Mouse (Mus musculus) heart, embryonic 12.5 days (tissue): ENCODE measurements around the gene Nop2. TPM values are rescaled to one million over a fixed set of nuclear protein-coding genes. Genes with fewer than 3 reads are reported as not detected.
"Not testable (repeated sequence)": the region's sequence is repeated elsewhere in the genome, so short reads cannot be mapped to it uniquely, and the experiment has no call there.

Experiments
- ATAC-seq: fragments of 200-750 bp; cut with Nextera tagmentation; 2 replicates; pipeline ENCODE4 v1.8.0; 2017; ENCODE audit warnings: moderate TSS enrichment, moderate library complexity; ENCODE audit not compliant: insufficient number of reproducible peaks, low FRiP score
- H3K27ac ChIP-seq: fragments of 300-500 bp; sonication (generic); 2 replicates; pipeline ENCODE4 v1.5.1; 2016; ENCODE audit warnings: mild to moderate bottlenecking, moderate library complexity; ENCODE audit not compliant: poor library complexity, severe bottlenecking
- H3K27me3 ChIP-seq: fragments of 300-500 bp; sonication (generic); replicated peaks from 2 replicates; pipeline ENCODE4 v1.6.1; 2016; ENCODE audit warnings: mild to moderate bottlenecking, moderate library complexity
- H3K36me3 ChIP-seq: fragments of 300-500 bp; sonication (generic); 2 replicates; pipeline ENCODE4 v1.6.1; 2016; ENCODE audit warnings: mild to moderate bottlenecking, moderate library complexity
- H3K4me1 ChIP-seq: fragments of 300-500 bp; sonication (generic); replicated peaks from 2 replicates; pipeline ENCODE4 v1.6.1; 2016; ENCODE audit warnings: mild to moderate bottlenecking
- H3K4me2 ChIP-seq: fragments of 300-500 bp; sonication (generic); 2 replicates; pipeline ENCODE4 v1.6.1; 2016; ENCODE audit warnings: mild to moderate bottlenecking, moderate library complexity
- H3K4me3 ChIP-seq: fragments of 300-500 bp; sonication (generic); 2 replicates; pipeline ENCODE4 v1.5.1; 2016; ENCODE audit warnings: mild to moderate bottlenecking
- H3K9ac ChIP-seq: fragments of 300-500 bp; sonication (generic); 2 replicates; pipeline ENCODE4 v1.6.1; 2016; ENCODE audit warnings: mild to moderate bottlenecking, moderate library complexity
- H3K9me3 ChIP-seq: fragments of 300-500 bp; sonication (generic); replicated peaks from 2 replicates; pipeline ENCODE4 v1.6.1; 2016; ENCODE audit warnings: mild to moderate bottlenecking, moderate library complexity
- WGBS: fragments of 180-500 bp; shearing (Covaris S2); methylation state at CpG from one replicate; pipeline ENCODE4 v1.1.7; 2016; 5-methylcytosine and 5-hydroxymethylcytosine counted together
- polyA plus RNA-seq: library from polyadenylated mRNA; unstranded; fragments of >200 nt; fragmentation: Nextera tagmentation; extraction: Ambion mirVana; gene quantifications from 2 replicates; pipeline ENCODE4 v1.2.1, GENCODE M21; 2016

Gene Nop2
- polyA plus RNA-seq, 1 experiment from 2014 or later = 55.0 TPM

- ATAC-seq = no peak
- no peak overlapping the region for H3K4me3 ChIP-seq
- no peak overlapping the region for H3K4me2 ChIP-seq
- H3K4me1 ChIP-seq = peaks cover 12% of the 10 kb centered on the region
- no peaks in the 10 kb centered on the region for H3K27me3 ChIP-seq
- peaks cover 67% of the 10 kb centered on the region for H3K36me3 ChIP-seq
- no peak overlapping the region for H3K27ac ChIP-seq
- no peaks in the 10 kb centered on the region for H3K9me3 ChIP-seq
- WGBS = 84% methylated on average over 4 of the region's 4 CpGs
- no peak overlapping the region for H3K9ac ChIP-seq
Observed at GRCm38 (mm10) chr6:125153682-125154081, 22.0 kb downstream of the Nop2 start.

- Histone ChIP-seq H3K4me3 (no peak overlapping the region), H3K27ac (no peak overlapping the region), H3K27me3 (no peaks in the 10 kb centered on the region), H3K36me3 (peaks cover 76% of the 10 kb centered on the region), H3K9ac (no peak overlapping the region), H3K9me3 (no peaks in the 10 kb centered on the region), H3K4me1 (peaks cover 4% of the 10 kb centered on the region), H3K4me2 (no peak overlapping the region)
- ATAC-seq = no peak
Observed at GRCm38 (mm10) chr6:125154550-125154949, 22.8 kb downstream of the Nop2 start.

GRCm38 (mm10) chr6:125155262-125155661 is 23.6 kb downstream of the Nop2 start:
- H3K9me3 ChIP-seq = no peaks in the 10 kb centered on the region
- H3K4me3 ChIP-seq = no peak overlapping the region
- H3K27ac ChIP-seq = no peak overlapping the region
- no peaks in the 10 kb centered on the region; the same call in 1 of the 2 replicates for H3K4me1 ChIP-seq
- ATAC-seq = no peak
- 90% methylated on average over 8 of the region's 8 CpGs for WGBS
- no peak overlapping the region for H3K4me2 ChIP-seq
- H3K27me3 ChIP-seq = no peaks in the 10 kb centered on the region
- H3K36me3 ChIP-seq = peaks cover 79% of the 10 kb centered on the region
- no peak overlapping the region for H3K9ac ChIP-seq

- H3K27ac ChIP-seq = no peak overlapping the region
- H3K9me3 ChIP-seq = no peaks in the 10 kb centered on the region
- H3K4me1 ChIP-seq = peaks cover 11% of the 10 kb centered on the region
- H3K4me3 ChIP-seq = no peak overlapping the region
- ATAC-seq = no peak
- H3K9ac ChIP-seq = no peak overlapping the region
- H3K36me3 ChIP-seq = peaks cover 83% of the 10 kb centered on the region
- 83% methylated on average over 3 of the region's 3 CpGs for WGBS
- H3K27me3 ChIP-seq = no peaks in the 10 kb centered on the region
- H3K4me2 ChIP-seq = no peak overlapping the region
Observed at GRCm38 (mm10) chr6:125156491-125156890, 24.8 kb downstream of the Nop2 start.

- H3K9me3 ChIP-seq = no peaks in the 10 kb centered on the region
- no peak overlapping the region; the same call in 1 of the 2 replicates for H3K9ac ChIP-seq
- WGBS = 73% methylated on average over 7 of the region's 7 CpGs
- H3K36me3 ChIP-seq = peaks cover 80% of the 10 kb centered on the region
- H3K27me3 ChIP-seq = no peaks in the 10 kb centered on the region
- ATAC-seq = no peak
- H3K4me1 ChIP-seq = peaks cover 14% of the 10 kb centered on the region
- H3K27ac ChIP-seq = peak overlapping the region; percentile 2; the same call in 1 of the 2 replicates
- no peak overlapping the region for H3K4me2 ChIP-seq
- no peak overlapping the region for H3K4me3 ChIP-seq
Observed at GRCm38 (mm10) chr6:125156903-125157614, 25.4 kb downstream of the Nop2 start.

GRCm38 (mm10) chr6:125158944-125159492 is 27.3 kb downstream of the Nop2 start:
- Histone ChIP-seq H3K9ac (no peak overlapping the region), H3K9me3 (no peaks in the 10 kb centered on the region), H3K4me3 (no peak overlapping the region), H3K36me3 (peaks cover 74% of the 10 kb centered on the region), H3K27ac (no peak overlapping the region), H3K4me1 (peaks cover 29% of the 10 kb centered on the region), H3K4me2 (no peak overlapping the region), H3K27me3 (no peaks in the 10 kb centered on the region)
- WGBS = 83% methylated on average over 15 of the region's 15 CpGs
- ATAC-seq = no peak

GRCm38 (mm10) chr6:125159773-125160557 is 28.3 kb downstream of the Nop2 start:
- H3K4me3 ChIP-seq = no peak overlapping the region
- 63% methylated on average over 7 of the region's 7 CpGs for WGBS
- H3K36me3 ChIP-seq = peaks cover 75% of the 10 kb centered on the region
- no peak overlapping the region for H3K4me2 ChIP-seq
- no peaks in the 10 kb centered on the region for H3K9me3 ChIP-seq
- peaks cover 31% of the 10 kb centered on the region for H3K4me1 ChIP-seq
- ATAC-seq = no peak
- H3K9ac ChIP-seq = no peak overlapping the region
- no peaks in the 10 kb centered on the region for H3K27me3 ChIP-seq
- peak overlapping the region; percentile 82 for H3K27ac ChIP-seq

- no peak overlapping the region for H3K4me2 ChIP-seq
- ATAC-seq = no peak
- no peak overlapping the region; the same call in 1 of the 2 replicates for H3K9ac ChIP-seq
- no peak overlapping the region for H3K4me3 ChIP-seq
- H3K36me3 ChIP-seq = peaks cover 70% of the 10 kb centered on the region
- H3K9me3 ChIP-seq = no peaks in the 10 kb centered on the region
- peak overlapping the region; percentile 82 for H3K27ac ChIP-seq
- H3K27me3 ChIP-seq = no peaks in the 10 kb centered on the region
- 31% methylated on average over 10 of the region's 10 CpGs for WGBS
- peaks cover 31% of the 10 kb centered on the region for H3K4me1 ChIP-seq
Observed at GRCm38 (mm10) chr6:125160558-125160853, 28.8 kb downstream of the Nop2 start.

- WGBS = 9% methylated on average over 22 of the region's 22 CpGs
- H3K4me1 ChIP-seq = peaks cover 31% of the 10 kb centered on the region
- peak overlapping the region; percentile 19 for H3K4me3 ChIP-seq
- H3K9ac ChIP-seq = peak overlapping the region; percentile 52
- peak overlapping the region; percentile 90 for H3K4me2 ChIP-seq
- ATAC-seq = peak; percentile 4; the same call in 1 of the 2 replicates
- peaks cover 66% of the 10 kb centered on the region for H3K36me3 ChIP-seq
- H3K27me3 ChIP-seq = no peaks in the 10 kb centered on the region
- H3K27ac ChIP-seq = peak overlapping the region; percentile 82
- H3K9me3 ChIP-seq = no peaks in the 10 kb centered on the region
Observed at GRCm38 (mm10) chr6:125160854-125161760, 29.4 kb downstream of the Nop2 start.

- Histone ChIP-seq H3K4me3 (0 out of 2 replicates have a peak overlapping the region, but pooled peaks have one; percentile 84), H3K4me1 (peaks cover 38% of the 10 kb centered on the region), H3K27ac (peak overlapping the region; percentile 82), H3K9ac (peak overlapping the region; percentile 58; the same call in 1 of the 2 replicates), H3K36me3 (peaks cover 62% of the 10 kb centered on the region), H3K4me2 (peak overlapping the region; percentile 90)
- WGBS = 5% methylated on average over 4 of the region's 5 CpGs
- H3K9me3 ChIP-seq, H3K27me3 ChIP-seq, ATAC-seq: not testable (repeated sequence)
Observed at GRCm38 (mm10) chr6:125161971-125162370, 30.3 kb downstream of the Nop2 start.
